Mouse (Mus musculus) G1E (cell line): ENCODE measurements at regions not wholly inside any gene's neighbourhood (a gene's known extent, or its start where the extent isn't known, plus 50 kb on each side); places are given as distances from the start of the nearest gene placed in this dataset.

Source experiments
- CTCF ChIP-seq: IDR thresholded peaks from 2 replicates; pipeline ENCODE4 v1.5.1; 2012; ENCODE audit warnings: low read depth, low read length, inconsistent platforms, mixed read lengths
- GATA1 ChIP-seq: IDR thresholded peaks from 2 replicates; pipeline ENCODE4 v1.6.1; 2012; ENCODE audit warnings: borderline replicate concordance, low read length, inconsistent platforms, mixed read lengths

GRCm38 (mm10) chr12:13939494-13939893, 212.4 kb downstream of the Fam84a start:
- TF ChIP-seq CTCF (no peak), GATA1 (no peak)
